Mouse (Mus musculus) C2C12 (cell line): ENCODE measurements around the gene Supt5.

ENCODE experiments used
- CTCF ChIP-seq: IDR thresholded peaks from one replicate; pipeline ENCODE4 v1.5.1; 2011; ENCODE audit not compliant: control insufficient read depth, insufficient read depth, insufficient read length
- MAX ChIP-seq: IDR thresholded peaks from one replicate; pipeline ENCODE4 v1.6.1; 2011; ENCODE audit warnings: mild to moderate bottlenecking, control low read depth
- MYOD1 ChIP-seq: IDR thresholded peaks from one replicate; pipeline ENCODE4 v1.6.1; 2011; ENCODE audit warnings: low read depth; ENCODE audit not compliant: control insufficient read depth, insufficient read length
- MYOG ChIP-seq: IDR thresholded peaks from one replicate; pipeline ENCODE4 v1.6.1; 2011; ENCODE audit not compliant: control insufficient read depth, insufficient read length; ENCODE audit errors: extremely low read depth
- USF1 ChIP-seq: IDR thresholded peaks from one replicate; pipeline ENCODE4 v1.6.1; 2011; ENCODE audit warnings: low read depth, mild to moderate bottlenecking, control low read depth, moderate library complexity

- TF ChIP-seq CTCF (no peak), MAX (no peak), MYOG (no peak), MYOD1 (no peak), USF1 (no peak)
Measured at GRCm38 (mm10) chr7:28341381-28341780, 2.8 kb upstream of the Supt5 start.
